Comparison of ENCODE assay signal across 28 mouse cellular contexts in genomic region chr19:45239191-45239590, GRCm38 (mm10). TPM values are rescaled to one million over a fixed set of nuclear protein-coding genes. Genes with fewer than 3 reads are reported as not detected.
"Had no signal": no experiment of that assay in that cellular context is flagged by ENCODE, and none has a peak within 500 bp of the region (broad histone marks: within the 10 kb centered on the region; RNA-seq: fewer than 3 reads in every experiment).

No protein-coding gene starts in this region.

- H3K4me2 ChIP-seq: limb, embryonic 13.5 days; liver, embryonic 12.5 days; liver, embryonic 15.5 days; lung, embryonic 15.5 days; stomach, embryonic 15.5 days had no signal

- H3K27ac ChIP-seq: kidney, postnatal 0 days; layer of hippocampus, adult 2 months; limb, embryonic 10.5 days; limb, embryonic 13.5 days; liver, embryonic 12.5 days; liver, embryonic 15.5 days; lung, embryonic 15.5 days; midbrain, embryonic 10.5 days; stomach, embryonic 15.5 days had no signal

- DNase-seq: kidney, adult 2 months; kidney, postnatal 25 days; layer of hippocampus, adult 9-11 months; liver; lung, adult 18-20 months; lung, postnatal 10 days; lung, postnatal 36 days; midbrain, embryonic 14.5 days; retina, postnatal 1 day; right cerebral cortex, postnatal 25 days; spleen, adult 18-20 months; thymus, postnatal 25 days had no signal

- H3K36me3 ChIP-seq: limb, embryonic 10.5 days; limb, embryonic 13.5 days; liver, embryonic 12.5 days; liver, embryonic 15.5 days; lung, embryonic 15.5 days; midbrain, embryonic 10.5 days; stomach, embryonic 15.5 days had no signal

- H3K4me3 ChIP-seq: layer of hippocampus, adult 2 months; limb, embryonic 10.5 days; limb, embryonic 13.5 days; liver, embryonic 12.5 days; liver, embryonic 15.5 days; lung, embryonic 15.5 days; megakaryocyte, embryonic 14.5 days; midbrain, embryonic 10.5 days; stomach, embryonic 15.5 days had no signal

- ATAC-seq: liver, embryonic 12.5 days had no signal

- H3K9me3 ChIP-seq: limb, embryonic 10.5 days; limb, embryonic 13.5 days; liver, embryonic 12.5 days; liver, embryonic 15.5 days; lung, embryonic 15.5 days; megakaryocyte, embryonic 14.5 days; midbrain, embryonic 10.5 days; stomach, embryonic 15.5 days had no signal

- H3K9ac ChIP-seq: limb, embryonic 13.5 days; liver, embryonic 12.5 days; liver, embryonic 15.5 days; lung, embryonic 15.5 days; stomach, embryonic 15.5 days had no signal

RNA-seq across cellular contexts. Expression of gene Lbx1, which starts 3.6 kb away (rescaled TPM):
- total RNA-seq: layer of hippocampus, adult 2 months; layer of hippocampus, postnatal 25 days; left cerebral cortex, adult 18-20 months; left cerebral cortex, postnatal 25 days; neutrophil, adult 5-6 weeks had no signal
- polyA plus RNA-seq: large intestine, adult 2 months; liver, embryonic 15.5 days; lung, embryonic 15.5 days; stomach, embryonic 15.5 days; thymus, postnatal 0 days had no signal
